Mouse (Mus musculus): Measurements from ENCODE around the gene Ctcf. TPM values are rescaled to one million over a fixed set of nuclear protein-coding genes. Genes with fewer than 3 reads are reported as not detected.

The Ctcf gene
- polyA plus RNA-seq, 1 experiment: 77.0 TPM

DNA sequence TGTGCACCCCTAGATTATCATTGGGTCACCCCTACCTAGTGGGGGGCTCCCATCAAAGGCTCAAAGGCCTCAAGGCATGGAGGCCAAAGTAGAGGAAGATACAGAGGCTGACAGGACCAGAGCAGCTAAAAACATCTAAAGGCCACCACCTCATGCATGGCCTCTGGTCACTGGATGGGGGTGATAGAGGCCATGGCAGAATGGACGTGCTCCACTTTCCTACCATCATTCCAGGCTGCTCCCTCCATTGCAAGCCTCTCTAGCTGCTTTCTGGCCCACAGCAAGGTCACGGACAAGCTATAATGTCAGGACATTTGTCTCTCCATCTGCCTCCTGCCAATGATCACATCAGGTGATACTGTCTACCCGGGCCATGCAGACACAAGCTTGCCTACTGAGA is 75.9 kb downstream of the Ctcf start:
- 72% methylated on average over 3 of the region's 3 CpGs for WGBS
- Histone ChIP-seq H3K4me1 (ENCODE audit: control insufficient read depth, insufficient read depth, low read length) (peaks cover 3% of the 10 kb centered on the region; the same call in 1 of the 2 replicates), H3K27ac (ENCODE audit: control insufficient read depth, insufficient read depth, low read depth, low read length, poor library complexity) (no peak overlapping the region), H3K4me3 (replicated peaks; ENCODE audit: control insufficient read depth, low read depth, low read length) (no peak overlapping the region)
- TF ChIP-seq CTCF (IDR thresholded peaks at IDR 0.05; ENCODE audit: control insufficient read depth, insufficient read depth, low read length) (no peak), POLR2A (IDR thresholded peaks at IDR 0.05; ENCODE audit: borderline replicate concordance, control insufficient read depth, low read depth, low read length) (no peak)

DNA sequence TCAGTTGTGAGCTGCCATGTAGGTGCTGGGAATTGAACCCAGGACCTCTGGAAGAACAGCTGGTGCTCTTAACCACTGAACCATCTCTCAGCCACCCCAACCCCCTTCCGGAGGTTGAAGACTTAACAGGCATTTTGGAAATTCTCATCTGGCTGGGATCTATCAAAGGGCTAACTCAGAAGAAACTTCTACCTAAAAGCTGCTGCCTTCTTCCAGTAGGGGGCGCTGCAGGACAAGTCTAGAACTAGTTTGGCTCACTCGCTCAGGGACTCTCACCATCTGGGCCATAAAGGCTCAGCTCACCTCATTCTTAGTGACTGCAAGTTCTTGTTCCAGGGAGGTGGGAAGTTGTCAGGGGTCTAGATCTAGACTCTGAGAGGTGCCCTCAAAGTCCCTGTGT is 77.8 kb downstream of the Ctcf start:
- Histone ChIP-seq H3K27ac (ENCODE audit: control insufficient read depth, insufficient read depth, low read depth, low read length, poor library complexity) (no peak overlapping the region), H3K4me1 (ENCODE audit: control insufficient read depth, insufficient read depth, low read length) (no peaks in the 10 kb centered on the region; the same call in 1 of the 2 replicates), H3K4me3 (replicated peaks; ENCODE audit: control insufficient read depth, low read depth, low read length) (no peak overlapping the region)
- TF ChIP-seq CTCF (IDR thresholded peaks at IDR 0.05; ENCODE audit: control insufficient read depth, insufficient read depth, low read length) (peak; percentile 92), POLR2A (IDR thresholded peaks at IDR 0.05; ENCODE audit: borderline replicate concordance, control insufficient read depth, low read depth, low read length) (no peak)
- WGBS: 2% methylated on average over 3 of the region's 3 CpGs

DNA sequence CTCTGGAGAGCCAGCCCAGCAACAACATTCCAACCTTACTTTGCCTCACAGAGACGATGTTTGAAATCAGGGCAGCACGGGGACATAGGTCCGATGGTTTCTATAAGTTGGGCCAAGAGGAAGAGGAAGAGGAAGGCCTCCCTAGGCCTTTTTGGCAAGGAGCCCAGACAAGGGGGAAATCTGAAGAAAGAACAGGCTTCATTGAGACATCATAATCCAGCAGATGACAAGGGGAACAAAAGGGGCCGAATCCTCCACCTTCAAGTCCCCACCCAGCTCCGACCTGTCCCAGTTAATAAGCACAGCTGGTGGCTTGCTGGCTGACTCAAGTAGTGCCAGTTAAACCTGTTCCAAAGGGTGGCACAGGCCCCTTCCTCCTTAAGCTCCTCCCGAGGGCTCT is 78.7 kb downstream of the Ctcf start:
- Histone ChIP-seq H3K4me1 (ENCODE audit: control insufficient read depth, insufficient read depth, low read length) (no peaks in the 10 kb centered on the region; the same call in 1 of the 2 replicates), H3K4me3 (replicated peaks; ENCODE audit: control insufficient read depth, low read depth, low read length) (no peak overlapping the region), H3K27ac (ENCODE audit: control insufficient read depth, insufficient read depth, low read depth, low read length, poor library complexity) (peak overlapping the region; percentile 32)
- no peak for TF ChIP-seq CTCF (IDR thresholded peaks at IDR 0.05; ENCODE audit: control insufficient read depth, insufficient read depth, low read length)
- 12% methylated on average over 6 of the region's 6 CpGs for WGBS

DNA sequence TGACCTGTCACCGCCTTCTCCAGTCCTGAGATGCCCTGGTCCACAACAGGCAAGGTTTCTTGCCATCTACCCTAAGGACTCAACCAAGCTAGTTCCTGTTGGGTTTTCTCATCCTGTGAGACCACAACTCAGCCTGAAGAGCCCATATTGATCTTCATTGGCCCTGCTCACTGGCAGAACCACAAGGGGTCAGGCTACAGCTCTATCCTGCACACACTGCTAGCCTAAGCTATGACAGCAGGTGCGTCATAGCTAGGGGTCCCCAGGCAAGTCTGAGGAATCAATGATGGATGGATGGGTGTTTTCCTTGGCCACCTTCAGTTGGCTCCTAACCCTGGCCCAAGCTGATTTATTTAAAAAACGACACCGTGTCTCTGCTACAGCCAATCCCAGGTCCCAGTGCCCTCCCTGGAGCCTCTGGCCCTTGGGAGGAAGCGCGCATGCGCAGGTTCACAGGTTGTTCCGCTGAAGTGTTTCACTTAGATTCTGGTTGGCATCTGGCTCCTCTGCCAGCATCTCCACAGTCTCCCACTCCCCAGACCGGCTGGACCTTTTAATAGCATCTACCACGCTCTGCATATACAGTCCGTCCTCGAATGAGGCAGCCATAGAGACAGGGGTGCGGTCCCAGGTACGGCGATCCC is 80.1 kb downstream of the Ctcf start:
- WGBS: 93% methylated on average over 15 of the region's 15 CpGs
- Histone ChIP-seq H3K4me3 (replicated peaks; ENCODE audit: control insufficient read depth, low read depth, low read length) (no peak overlapping the region), H3K4me1 (ENCODE audit: control insufficient read depth, insufficient read depth, low read length) (no peaks in the 10 kb centered on the region; the same call in 1 of the 2 replicates), H3K27ac (ENCODE audit: control insufficient read depth, insufficient read depth, low read depth, low read length, poor library complexity) (no peak overlapping the region)
- TF ChIP-seq POLR2A (IDR thresholded peaks at IDR 0.05; ENCODE audit: borderline replicate concordance, control insufficient read depth, low read depth, low read length): no peak
- TF ChIP-seq CTCF (IDR thresholded peaks at IDR 0.05; ENCODE audit: control insufficient read depth, insufficient read depth, low read length): no peak

DNA sequence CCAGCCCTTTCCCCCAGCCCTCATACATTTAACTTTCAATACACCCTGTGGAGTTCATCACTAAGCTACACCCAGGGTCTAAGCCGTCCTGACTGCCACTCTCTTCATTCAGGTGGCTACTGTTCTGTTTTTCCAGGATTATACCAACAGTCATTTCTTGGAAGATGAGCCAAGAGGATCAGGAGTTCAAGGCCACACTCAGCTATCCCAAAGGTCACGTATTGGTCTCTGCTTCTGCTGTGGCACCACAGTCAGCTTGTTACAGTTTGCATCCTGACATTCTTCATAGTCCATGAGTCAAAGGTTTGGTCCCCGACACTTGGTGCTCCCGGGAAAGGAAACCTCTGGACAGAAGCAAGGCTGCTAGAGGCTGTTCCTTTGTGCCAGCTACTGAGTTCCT is 83.3 kb downstream of the Ctcf start:
- 83% methylated on average over 4 of the region's 4 CpGs for WGBS
- H3K27ac ChIP-seq (ENCODE audit: control insufficient read depth, insufficient read depth, low read depth, low read length, poor library complexity): no peak overlapping the region
- no peaks in the 10 kb centered on the region for H3K4me1 ChIP-seq (ENCODE audit: control insufficient read depth, insufficient read depth, low read length)
- H3K4me3 ChIP-seq (replicated peaks; ENCODE audit: control insufficient read depth, low read depth, low read length): no peak overlapping the region
- TF ChIP-seq CTCF (IDR thresholded peaks at IDR 0.05; ENCODE audit: control insufficient read depth, insufficient read depth, low read length) (no peak), POLR2A (IDR thresholded peaks at IDR 0.05; ENCODE audit: borderline replicate concordance, control insufficient read depth, low read depth, low read length) (no peak)

DNA sequence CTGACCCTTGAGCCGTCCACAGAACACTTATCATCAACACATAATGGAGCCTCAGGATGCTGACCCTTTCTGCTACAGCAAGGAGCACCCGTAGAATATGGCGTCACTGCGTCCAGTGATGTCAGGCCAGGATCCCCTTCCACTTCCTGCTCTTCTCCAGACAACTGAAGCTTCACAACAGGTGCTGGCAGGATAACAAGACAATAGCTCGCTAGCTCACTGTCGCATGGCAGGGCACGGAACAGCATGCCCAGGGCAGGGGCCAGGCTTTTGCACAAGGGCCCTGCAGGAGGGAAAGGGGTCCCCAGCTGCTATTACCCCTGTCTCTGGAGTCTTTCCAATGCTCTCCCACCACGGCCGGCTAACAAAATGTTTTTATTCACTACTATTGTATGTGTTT is 86.5 kb downstream of the Ctcf start:
- Histone ChIP-seq H3K4me1 (ENCODE audit: control insufficient read depth, insufficient read depth, low read length) (peaks cover 6% of the 10 kb centered on the region), H3K4me3 (replicated peaks; ENCODE audit: control insufficient read depth, low read depth, low read length) (no peak overlapping the region), H3K27ac (ENCODE audit: control insufficient read depth, insufficient read depth, low read depth, low read length, poor library complexity) (no peak overlapping the region)
- WGBS: 86% methylated on average over 9 of the region's 9 CpGs
- TF ChIP-seq CTCF (IDR thresholded peaks at IDR 0.05; ENCODE audit: control insufficient read depth, insufficient read depth, low read length): no peak
- TF ChIP-seq POLR2A (IDR thresholded peaks at IDR 0.05; ENCODE audit: borderline replicate concordance, control insufficient read depth, low read depth, low read length): no peak

DNA sequence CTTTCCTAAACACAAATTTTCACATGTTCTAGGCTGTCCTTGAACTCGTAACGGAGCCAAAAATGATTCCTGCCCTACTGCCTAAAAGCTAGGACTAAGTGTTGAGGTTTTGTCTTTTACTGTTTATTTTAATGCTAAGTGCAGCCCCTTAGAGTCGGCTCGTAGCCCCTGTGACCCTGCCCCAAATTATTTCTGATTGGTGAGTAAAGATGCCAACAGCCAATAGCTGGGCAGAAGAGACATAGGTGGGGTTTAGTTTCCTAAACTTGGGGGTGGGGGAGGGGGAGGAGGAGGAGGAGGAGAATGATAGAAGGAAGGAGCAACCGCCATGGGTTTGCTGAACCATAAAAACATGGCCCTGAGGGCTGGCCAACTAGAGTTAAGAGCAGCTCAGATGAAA is 89.4 kb downstream of the Ctcf start:
- WGBS: 73% methylated on average over 5 of the region's 5 CpGs
- no peak overlapping the region for H3K4me3 ChIP-seq (replicated peaks; ENCODE audit: control insufficient read depth, low read depth, low read length)
- H3K4me1 ChIP-seq (ENCODE audit: control insufficient read depth, insufficient read depth, low read length): peaks cover 6% of the 10 kb centered on the region
- no peak overlapping the region for H3K27ac ChIP-seq (ENCODE audit: control insufficient read depth, insufficient read depth, low read depth, low read length, poor library complexity)
- no peak for TF ChIP-seq CTCF (IDR thresholded peaks at IDR 0.05; ENCODE audit: control insufficient read depth, insufficient read depth, low read length)
- TF ChIP-seq POLR2A (IDR thresholded peaks at IDR 0.05; ENCODE audit: borderline replicate concordance, control insufficient read depth, low read depth, low read length): no peak

DNA sequence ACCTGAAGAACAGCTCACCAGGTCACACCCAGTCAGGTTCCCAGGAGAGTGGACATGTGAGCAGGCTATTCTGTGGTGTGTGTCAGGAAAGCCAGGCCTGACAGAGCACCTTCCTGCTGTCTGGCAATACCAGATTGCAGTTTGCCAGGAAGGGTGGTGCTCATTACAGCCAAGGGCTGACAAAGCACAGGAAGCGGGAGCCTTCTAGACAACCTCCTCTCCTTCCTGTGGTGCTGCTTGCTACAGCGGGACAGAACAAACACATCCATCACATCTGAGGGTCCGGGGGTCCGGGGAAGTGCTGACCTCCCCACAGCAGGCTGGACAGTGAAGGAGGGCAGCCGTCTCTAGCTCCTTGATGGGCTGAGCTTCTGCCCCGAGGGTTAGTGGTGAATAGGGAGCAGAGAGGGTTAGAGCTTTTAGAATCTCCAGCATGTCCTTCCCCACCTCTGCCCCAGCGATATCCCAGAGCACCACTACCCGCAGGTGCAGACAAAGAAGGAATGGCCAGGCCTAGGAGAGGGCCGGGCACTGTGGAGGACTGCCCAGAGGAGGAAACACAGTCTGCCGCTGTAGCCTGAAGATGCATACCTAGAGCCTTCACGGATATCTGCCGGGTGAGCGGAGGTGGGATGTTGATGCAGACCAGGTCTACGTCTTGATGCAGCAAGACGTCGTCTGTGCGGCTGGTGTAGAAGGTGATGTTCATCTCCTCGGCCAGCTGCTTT is 91.2 kb downstream of the Ctcf start:
- 45% methylated on average over 18 of the region's 18 CpGs for WGBS
- Histone ChIP-seq H3K4me3 (replicated peaks; ENCODE audit: control insufficient read depth, low read depth, low read length) (no peak overlapping the region), H3K27ac (ENCODE audit: control insufficient read depth, insufficient read depth, low read depth, low read length, poor library complexity) (peak overlapping the region; percentile 44), H3K4me1 (ENCODE audit: control insufficient read depth, insufficient read depth, low read length) (peaks cover 6% of the 10 kb centered on the region)
- TF ChIP-seq CTCF (IDR thresholded peaks at IDR 0.05; ENCODE audit: control insufficient read depth, insufficient read depth, low read length) (no peak), POLR2A (IDR thresholded peaks at IDR 0.05; ENCODE audit: borderline replicate concordance, control insufficient read depth, low read depth, low read length) (no peak)
